Mouse (Mus musculus): ENCODE measurements around the gene Ly6f. TPM values are rescaled to one million over a fixed set of nuclear protein-coding genes. Genes with fewer than 3 reads are reported as not detected.
"Not testable (repeated sequence)": the region's sequence is repeated elsewhere in the genome, so short reads cannot be mapped to it uniquely, and the experiment has no call there.

Ly6f gene
- polyA plus RNA-seq, 1 experiment from 2014 or later, result not detected

DNA sequence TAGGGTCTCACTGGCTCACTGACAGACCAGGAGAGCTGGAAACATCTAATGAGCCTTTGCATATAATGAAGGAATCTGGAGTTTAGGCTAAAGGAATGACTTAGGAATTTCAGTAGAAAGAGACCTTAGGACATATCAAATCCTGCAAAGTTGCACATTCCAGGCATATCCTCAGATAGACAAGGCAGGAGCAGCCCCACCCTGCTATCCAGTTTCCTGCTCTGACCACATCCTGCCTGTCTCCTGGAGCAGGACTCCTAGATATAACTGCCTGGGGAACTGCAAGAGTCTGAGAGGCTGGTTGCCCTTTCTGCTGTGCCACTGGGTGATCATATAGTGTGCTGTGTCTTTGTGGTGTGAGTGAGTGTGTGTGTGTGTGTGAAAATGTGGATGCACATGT lies 1.9 kb downstream of the Ly6f start:
- H3K4me1 ChIP-seq (replicated peaks; ENCODE audit: control insufficient read depth, insufficient read depth, low read length), result no peaks in the 10 kb centered on the region
- H3K4me2 ChIP-seq (ENCODE audit: low read depth, low read length), result no peak overlapping the region
- H3K27ac ChIP-seq (ENCODE audit: low read length), result no peak overlapping the region
- no peak for ATAC-seq (ENCODE audit: low read depth)
- no peaks in the 10 kb centered on the region for H3K36me3 ChIP-seq (ENCODE audit: control insufficient read depth, insufficient read depth, low read length)
- no peaks in the 10 kb centered on the region for H3K9me3 ChIP-seq (ENCODE audit: control insufficient read depth, low read length)
- no peaks in the 10 kb centered on the region for H3K27me3 ChIP-seq (ENCODE audit: control insufficient read depth, insufficient read depth, low read depth, low read length)
- no peak overlapping the region for H3K4me3 ChIP-seq (ENCODE audit: low read length)
- H3K9ac ChIP-seq (ENCODE audit: low read length), result no peak overlapping the region

DNA sequence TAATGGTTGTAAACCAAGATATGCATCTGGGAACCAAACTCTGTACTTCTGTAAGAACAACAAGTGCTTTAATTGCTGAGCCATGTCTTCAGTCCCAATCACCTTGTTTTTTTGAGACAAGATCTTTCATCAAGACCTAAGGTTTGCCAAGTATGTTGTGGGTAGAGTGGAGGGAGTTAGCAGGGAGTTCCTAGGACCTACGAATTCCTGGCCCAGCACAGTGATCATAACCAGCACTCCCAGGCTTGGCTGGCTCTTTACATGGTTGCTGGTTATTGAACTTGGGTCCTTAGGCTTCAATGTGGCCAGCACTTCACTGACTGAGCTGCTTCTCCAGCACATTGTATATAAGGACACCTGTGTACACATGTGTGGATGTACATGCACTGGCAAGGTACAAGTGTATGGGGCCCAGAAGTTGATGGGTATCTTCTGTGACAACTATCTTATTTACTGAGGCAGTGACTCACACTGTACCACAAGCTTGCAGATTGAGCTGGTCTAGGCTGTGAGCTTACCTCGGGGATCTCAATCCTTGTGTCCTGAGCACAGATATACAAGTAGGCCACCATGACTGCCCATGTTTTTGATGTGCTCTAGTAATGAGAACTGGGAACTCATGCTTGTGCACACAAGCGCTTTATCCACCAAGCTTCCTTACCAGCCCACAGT lies 2.6 kb downstream of the Ly6f start:
- Histone ChIP-seq H3K36me3 (ENCODE audit: control insufficient read depth, insufficient read depth, low read length) (no peaks in the 10 kb centered on the region), H3K4me2 (ENCODE audit: low read depth, low read length) (no peak overlapping the region), H3K9me3 (ENCODE audit: control insufficient read depth, low read length) (no peaks in the 10 kb centered on the region), H3K27ac (ENCODE audit: low read length) (no peak overlapping the region), H3K27me3 (ENCODE audit: control insufficient read depth, insufficient read depth, low read depth, low read length) (no peaks in the 10 kb centered on the region), H3K4me3 (ENCODE audit: low read length) (no peak overlapping the region), H3K4me1 (replicated peaks; ENCODE audit: control insufficient read depth, insufficient read depth, low read length) (no peaks in the 10 kb centered on the region), H3K9ac (ENCODE audit: low read length) (no peak overlapping the region)
- ATAC-seq (ENCODE audit: low read depth), result no peak
- 72% methylated on average over 3 of the region's 3 CpGs for WGBS

DNA sequence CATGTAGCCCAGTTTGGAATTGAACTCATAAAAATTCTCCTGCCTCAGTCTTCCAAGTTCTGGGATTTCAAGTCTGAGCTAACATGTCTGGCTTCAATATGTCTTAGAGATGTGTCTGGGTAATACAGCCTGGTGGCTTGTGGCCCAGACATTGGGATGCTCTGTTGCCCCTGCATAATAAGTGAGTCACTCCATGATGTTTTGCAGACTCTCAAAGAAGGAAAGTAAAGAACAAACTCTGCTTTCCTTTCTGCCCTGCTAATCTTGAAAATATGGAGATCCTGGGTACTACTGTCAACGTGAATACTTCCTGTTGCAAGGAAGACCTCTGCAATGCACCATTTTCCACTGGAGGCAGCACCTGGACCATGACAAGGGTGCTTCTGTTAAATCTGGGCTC lies 3.2 kb downstream of the Ly6f start:
- Histone ChIP-seq H3K9ac (ENCODE audit: low read length) (no peak overlapping the region), H3K27me3 (ENCODE audit: control insufficient read depth, insufficient read depth, low read depth, low read length) (no peaks in the 10 kb centered on the region), H3K27ac (ENCODE audit: low read length) (no peak overlapping the region), H3K9me3 (ENCODE audit: control insufficient read depth, low read length) (no peaks in the 10 kb centered on the region), H3K4me1 (replicated peaks; ENCODE audit: control insufficient read depth, insufficient read depth, low read length) (no peaks in the 10 kb centered on the region), H3K36me3 (ENCODE audit: control insufficient read depth, insufficient read depth, low read length) (no peaks in the 10 kb centered on the region), H3K4me2 (ENCODE audit: low read depth, low read length) (no peak overlapping the region), H3K4me3 (ENCODE audit: low read length) (no peak overlapping the region)
- 80% methylated on average over 1 of the region's 1 CpGs for WGBS
- ATAC-seq (ENCODE audit: low read depth), result no peak

DNA sequence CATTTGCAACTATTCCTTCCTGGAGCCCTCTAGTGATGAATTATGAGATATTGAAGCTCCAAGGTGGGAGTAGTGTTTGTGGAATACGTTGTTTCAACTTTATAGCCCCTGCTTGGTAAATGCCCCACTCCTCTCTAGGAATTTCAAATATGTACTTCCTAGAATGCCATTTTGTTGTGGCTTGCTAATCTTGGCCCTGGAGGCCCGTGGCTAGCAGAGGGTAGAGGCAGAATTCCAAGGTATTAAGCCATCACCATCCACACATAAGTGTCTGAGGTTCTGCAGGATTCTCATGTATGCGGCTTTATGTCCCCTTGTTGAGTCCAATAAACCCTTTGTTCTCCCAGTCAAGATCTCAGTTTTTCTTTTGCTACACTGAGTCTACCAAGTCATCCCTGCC lies 3.7 kb downstream of the Ly6f start:
- no peaks in the 10 kb centered on the region for H3K36me3 ChIP-seq (ENCODE audit: control insufficient read depth, insufficient read depth, low read length)
- 58% methylated on average over 3 of the region's 3 CpGs for WGBS
- no peak overlapping the region for H3K4me3 ChIP-seq (ENCODE audit: low read length)
- H3K4me2 ChIP-seq (ENCODE audit: low read depth, low read length), result no peak overlapping the region
- H3K9me3 ChIP-seq (ENCODE audit: control insufficient read depth, low read length), result no peaks in the 10 kb centered on the region
- H3K27ac ChIP-seq (ENCODE audit: low read length), result no peak overlapping the region
- no peaks in the 10 kb centered on the region for H3K4me1 ChIP-seq (replicated peaks; ENCODE audit: control insufficient read depth, insufficient read depth, low read length)
- no peaks in the 10 kb centered on the region for H3K27me3 ChIP-seq (ENCODE audit: control insufficient read depth, insufficient read depth, low read depth, low read length)
- no peak for ATAC-seq (ENCODE audit: low read depth)
- H3K9ac ChIP-seq (ENCODE audit: low read length), result no peak overlapping the region

DNA sequence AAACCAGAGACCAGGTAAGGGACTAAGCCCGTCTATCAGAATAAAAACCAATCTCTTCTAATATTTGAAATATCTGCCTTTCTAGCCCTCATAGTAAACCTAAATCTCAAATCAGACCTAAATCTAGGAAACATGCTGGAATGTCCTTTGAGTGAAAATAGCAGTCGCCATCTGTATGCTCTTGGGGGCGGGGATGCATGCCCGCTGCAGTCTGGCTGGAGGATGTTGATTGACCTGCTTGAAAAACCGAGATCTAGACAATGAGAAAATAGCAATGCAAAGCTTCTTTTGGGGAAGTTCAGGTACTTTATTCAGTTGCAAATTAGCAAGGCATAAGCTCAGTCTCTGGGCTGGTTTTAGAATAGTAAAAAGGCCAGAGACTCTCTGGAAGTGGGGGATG lies 13.8 kb downstream of the Ly6f start:
- not testable (repeated sequence) for ATAC-seq (ENCODE audit: low read depth); H3K4me1 ChIP-seq (replicated peaks; ENCODE audit: control insufficient read depth, insufficient read depth, low read length); H3K9me3 ChIP-seq (ENCODE audit: control insufficient read depth, low read length); H3K4me2 ChIP-seq (ENCODE audit: low read depth, low read length); H3K4me3 ChIP-seq (ENCODE audit: low read length); H3K27ac ChIP-seq (ENCODE audit: low read length); H3K9ac ChIP-seq (ENCODE audit: low read length); H3K36me3 ChIP-seq (ENCODE audit: control insufficient read depth, insufficient read depth, low read length); H3K27me3 ChIP-seq (ENCODE audit: control insufficient read depth, insufficient read depth, low read depth, low read length)
- 75% methylated on average over 5 of the region's 5 CpGs for WGBS

DNA sequence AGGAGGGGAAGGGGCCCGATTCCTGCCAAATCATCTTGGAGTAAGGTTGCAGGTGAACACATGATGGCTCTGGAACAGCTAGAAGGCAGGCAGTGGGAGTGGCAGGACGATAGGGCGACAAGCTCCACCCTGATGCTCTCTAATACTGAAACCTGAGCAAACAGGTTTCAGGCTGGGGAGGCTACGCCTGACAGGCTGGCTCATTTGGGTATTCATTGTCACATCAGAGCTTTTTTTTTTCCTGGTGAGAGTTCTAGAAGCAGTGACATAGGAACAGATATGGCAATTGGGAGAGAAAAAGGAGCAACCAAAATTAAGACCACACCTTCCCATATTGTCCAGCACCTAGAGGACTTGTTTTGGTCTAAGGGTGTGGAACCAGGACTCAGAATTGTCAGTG lies 18.3 kb downstream of the Ly6f start:
- H3K27me3 ChIP-seq (ENCODE audit: control insufficient read depth, insufficient read depth, low read depth, low read length); H3K9me3 ChIP-seq (ENCODE audit: control insufficient read depth, low read length); H3K4me3 ChIP-seq (ENCODE audit: low read length); H3K36me3 ChIP-seq (ENCODE audit: control insufficient read depth, insufficient read depth, low read length); H3K27ac ChIP-seq (ENCODE audit: low read length); H3K4me2 ChIP-seq (ENCODE audit: low read depth, low read length); H3K4me1 ChIP-seq (replicated peaks; ENCODE audit: control insufficient read depth, insufficient read depth, low read length); H3K9ac ChIP-seq (ENCODE audit: low read length); ATAC-seq (ENCODE audit: low read depth): not testable (repeated sequence)
- 84% methylated on average over 4 of the region's 4 CpGs for WGBS

DNA sequence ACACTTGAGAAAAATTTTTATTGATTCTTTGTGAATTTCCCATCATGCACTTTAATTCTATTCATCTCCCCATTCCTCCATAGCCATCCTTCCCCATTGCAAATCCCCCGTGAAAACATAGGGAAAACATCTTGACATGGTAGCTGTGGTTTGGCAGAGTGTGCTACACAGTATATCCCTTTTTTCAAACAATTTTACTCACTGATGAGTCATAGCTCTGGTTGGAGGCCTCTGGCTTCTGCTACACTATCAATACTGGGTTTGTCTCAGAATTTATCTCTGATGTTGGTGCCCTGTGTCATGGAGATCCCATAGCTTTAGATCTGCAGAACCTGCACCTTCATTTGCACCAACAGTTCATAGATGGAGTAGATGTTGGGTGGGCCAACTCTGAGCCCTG lies 24.2 kb downstream of the Ly6f start:
- 88% methylated on average over 1 of the region's 1 CpGs for WGBS
- Histone ChIP-seq H3K27me3 (ENCODE audit: control insufficient read depth, insufficient read depth, low read depth, low read length) (no peaks in the 10 kb centered on the region), H3K4me2 (ENCODE audit: low read depth, low read length) (no peak overlapping the region), H3K9ac (ENCODE audit: low read length) (no peak overlapping the region), H3K4me1 (replicated peaks; ENCODE audit: control insufficient read depth, insufficient read depth, low read length) (no peaks in the 10 kb centered on the region), H3K36me3 (ENCODE audit: control insufficient read depth, insufficient read depth, low read length) (no peaks in the 10 kb centered on the region), H3K9me3 (ENCODE audit: control insufficient read depth, low read length) (no peaks in the 10 kb centered on the region), H3K27ac (ENCODE audit: low read length) (no peak overlapping the region), H3K4me3 (ENCODE audit: low read length) (no peak overlapping the region)
- no peak for ATAC-seq (ENCODE audit: low read depth)

DNA sequence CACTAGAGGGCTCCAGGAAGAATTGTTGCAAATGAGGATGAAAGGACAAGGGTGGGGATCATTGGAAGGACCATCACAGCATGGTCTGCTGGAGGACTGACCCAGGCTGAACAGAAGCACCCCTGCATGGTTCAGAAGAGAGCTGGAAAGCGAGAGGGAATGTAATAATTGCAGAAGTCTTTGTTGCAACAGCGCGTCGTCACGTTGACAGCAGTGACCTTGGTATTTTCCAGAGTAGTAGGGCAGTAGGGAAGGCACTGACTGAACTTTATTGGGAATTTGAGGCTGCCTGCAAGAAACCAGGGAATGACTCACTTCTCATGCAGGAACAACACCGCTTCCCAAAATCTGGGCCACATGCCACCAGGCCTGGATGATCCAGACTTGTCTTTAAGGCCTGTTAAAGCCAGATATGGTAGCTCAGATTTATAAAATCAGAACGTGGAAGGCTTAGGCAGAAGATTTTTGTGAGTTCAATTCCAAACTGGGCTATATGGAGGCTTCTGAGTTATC lies 25.7 kb downstream of the Ly6f start:
- ATAC-seq (ENCODE audit: low read depth), result no peak

DNA sequence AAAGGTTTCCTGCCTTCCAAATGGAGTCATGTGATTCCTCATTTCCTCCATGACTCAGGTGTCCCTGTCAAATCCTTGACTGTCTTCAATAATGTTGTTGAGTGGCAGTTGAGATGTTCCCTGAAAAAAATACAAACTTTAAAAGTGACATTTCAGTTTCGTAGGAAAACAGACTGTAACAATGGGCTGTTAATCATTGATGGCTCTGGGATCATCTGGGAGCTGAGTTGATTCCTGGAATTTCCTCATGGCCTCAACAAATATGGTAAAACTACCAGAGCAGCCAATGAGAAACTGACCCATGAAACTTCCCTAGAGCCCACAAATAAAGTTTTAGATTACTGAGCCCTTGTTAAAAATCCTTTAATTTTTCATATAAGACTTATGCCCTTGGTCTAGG lies 37.9 kb downstream of the Ly6f start:
- no peak overlapping the region for H3K4me2 ChIP-seq (ENCODE audit: low read depth, low read length)
- H3K9ac ChIP-seq (ENCODE audit: low read length), result no peak overlapping the region
- peaks cover 5% of the 10 kb centered on the region; the same call in 1 of the 2 replicates for H3K9me3 ChIP-seq (ENCODE audit: control insufficient read depth, low read length)
- no peaks in the 10 kb centered on the region for H3K27me3 ChIP-seq (ENCODE audit: control insufficient read depth, insufficient read depth, low read depth, low read length)
- no peak overlapping the region for H3K27ac ChIP-seq (ENCODE audit: low read length)
- 33% methylated on average over 1 of the region's 1 CpGs for WGBS
- no peaks in the 10 kb centered on the region for H3K4me1 ChIP-seq (replicated peaks; ENCODE audit: control insufficient read depth, insufficient read depth, low read length)
- no peaks in the 10 kb centered on the region for H3K36me3 ChIP-seq (ENCODE audit: control insufficient read depth, insufficient read depth, low read length)
- no peak for ATAC-seq (ENCODE audit: low read depth)
- H3K4me3 ChIP-seq (ENCODE audit: low read length), result no peak overlapping the region

More for the DNA sequence above, 25.7 kb downstream of the Ly6f start:
- no peak overlapping the region for H3K4me3 ChIP-seq (ENCODE audit: low read length)
- 82% methylated on average over 7 of the region's 7 CpGs for WGBS
- H3K9me3 ChIP-seq (ENCODE audit: control insufficient read depth, low read length), result no peaks in the 10 kb centered on the region
- no peak overlapping the region for H3K4me2 ChIP-seq (ENCODE audit: low read depth, low read length)
- H3K27me3 ChIP-seq (ENCODE audit: control insufficient read depth, insufficient read depth, low read depth, low read length), result no peaks in the 10 kb centered on the region
- H3K9ac ChIP-seq (ENCODE audit: low read length), result no peak overlapping the region
- no peak overlapping the region for H3K27ac ChIP-seq (ENCODE audit: low read length)
- no peaks in the 10 kb centered on the region for H3K36me3 ChIP-seq (ENCODE audit: control insufficient read depth, insufficient read depth, low read length)
- H3K4me1 ChIP-seq (replicated peaks; ENCODE audit: control insufficient read depth, insufficient read depth, low read length), result no peaks in the 10 kb centered on the region

DNA sequence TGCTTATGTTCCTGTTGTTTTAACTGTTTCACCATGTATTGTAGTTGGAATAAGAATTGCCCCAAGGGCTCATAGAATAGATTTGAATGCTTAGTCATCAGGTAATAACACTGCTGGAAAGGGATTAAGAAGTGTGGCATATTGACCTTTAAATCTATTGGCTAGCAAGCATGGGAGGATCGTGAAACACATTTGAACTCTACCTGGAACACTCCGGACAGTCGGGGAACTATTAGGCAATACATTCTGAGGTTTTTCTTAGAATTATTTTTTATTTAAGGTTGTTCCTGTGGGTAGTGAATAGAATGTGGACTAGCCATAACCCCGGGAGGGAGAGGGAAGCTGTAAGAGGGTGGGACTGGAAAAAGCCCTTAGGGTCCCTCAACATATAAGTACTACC lies 41.0 kb downstream of the Ly6f start:
- Histone ChIP-seq H3K9me3 (ENCODE audit: control insufficient read depth, low read length) (peaks cover 5% of the 10 kb centered on the region; the same call in 1 of the 2 replicates), H3K27me3 (ENCODE audit: control insufficient read depth, insufficient read depth, low read depth, low read length) (no peaks in the 10 kb centered on the region), H3K4me3 (ENCODE audit: low read length) (no peak overlapping the region), H3K36me3 (ENCODE audit: control insufficient read depth, insufficient read depth, low read length) (no peaks in the 10 kb centered on the region), H3K4me1 (replicated peaks; ENCODE audit: control insufficient read depth, insufficient read depth, low read length) (no peaks in the 10 kb centered on the region), H3K4me2 (ENCODE audit: low read depth, low read length) (no peak overlapping the region), H3K27ac (ENCODE audit: low read length) (no peak overlapping the region), H3K9ac (ENCODE audit: low read length) (no peak overlapping the region)
- 86% methylated on average over 4 of the region's 4 CpGs for whole genome bisulfite sequencing
- ATAC-seq (ENCODE audit: low read depth), result no peak
